10 mouse cellular contexts compared by ENCODE assay signal in genomic region chr17:26688795-26689735, GRCm38 (mm10). TPM values are rescaled to one million over a fixed set of nuclear protein-coding genes. Genes with fewer than 3 reads are reported as not detected.
DNase-seq lines count a peak whose midpoint lies in the region; ATAC-seq and TF ChIP-seq lines count a peak whose summit lies in the region.
"Had no signal": no experiment of that assay in that cellular context is flagged by ENCODE, and none has a peak within 500 bp of the region (broad histone marks: within the 10 kb centered on the region; RNA-seq: fewer than 3 reads in every experiment).

No protein-coding gene starts in this region.

- no peaks in the 10 kb centered on the region for H3K9me3 ChIP-seq in MEL (replicated peaks; ENCODE audit: insufficient read depth, low read length)
- no peaks in the 10 kb centered on the region for H3K9me3 ChIP-seq in hindbrain, embryonic 16.5 days (ENCODE audit: control insufficient read depth, low read length)
- no peaks in the 10 kb centered on the region for H3K9me3 ChIP-seq in intestine, postnatal 0 days (ENCODE audit: control insufficient read depth)
- H3K9me3 ChIP-seq in intestine, embryonic 15.5 days, result no peaks in the 10 kb centered on the region

- WGBS in hindbrain, embryonic 16.5 days, result 58% methylated on average over 8 of the region's 8 CpGs
- WGBS in intestine, postnatal 0 days, result 71% methylated on average over 8 of the region's 8 CpGs
- WGBS in intestine, embryonic 15.5 days, result 77% methylated on average over 8 of the region's 8 CpGs

- no peak for TF ChIP-seq EP300 in MEL (IDR thresholded peaks at IDR 0.05; ENCODE audit: low read depth in 1 of 2, low read length in 2 of 2)

- TF ChIP-seq CTCF in MEL (IDR thresholded peaks at IDR 0.05 in 2 of 3, conservative IDR thresholded peaks at IDR 0.05 in 1 of 3; ENCODE audit: control insufficient read depth in 1 of 3, insufficient read depth in 1 of 3, low read depth in 2 of 3, low read length in 3 of 3, poor library complexity in 1 of 3, severe bottlenecking in 1 of 3), result no peak
- TF ChIP-seq CTCF in intestine, postnatal 0 days (IDR thresholded peaks at IDR 0.05; ENCODE audit: low read depth), result no peak

- H3K4me2 ChIP-seq in hindbrain, embryonic 16.5 days (ENCODE audit: low read length), result no peak overlapping the region
- no peak overlapping the region for H3K4me2 ChIP-seq in intestine, postnatal 0 days (replicated peaks; ENCODE audit: low read depth)
- no peak overlapping the region for H3K4me2 ChIP-seq in intestine, embryonic 15.5 days (replicated peaks)

- TF ChIP-seq RAD21 in MEL (IDR thresholded peaks at IDR 0.05; ENCODE audit: low read depth, low read length), result no peak

- no peak overlapping the region for H3K4me3 ChIP-seq in MEL (ENCODE audit: control insufficient read depth in 1 of 2, insufficient read depth in 1 of 2, low read depth in 2 of 2, low read length in 2 of 2)
- no peak overlapping the region for H3K4me3 ChIP-seq in hindbrain, embryonic 16.5 days (ENCODE audit: low read length)
- H3K4me3 ChIP-seq in intestine, postnatal 0 days (ENCODE audit: low read depth, low read length), result no peak overlapping the region
- H3K4me3 ChIP-seq in intestine, embryonic 15.5 days (replicated peaks), result no peak overlapping the region

- no peaks in the 10 kb centered on the region; the same call in none of the 2 replicates for H3K79me2 ChIP-seq in MEL (ENCODE audit: control insufficient read depth, insufficient read depth, low read length, poor library complexity)

- no peak overlapping the region for H3K9ac ChIP-seq in MEL (ENCODE audit: control insufficient read depth, low read depth, low read length, poor library complexity, severe bottlenecking)
- no peak overlapping the region for H3K9ac ChIP-seq in hindbrain, embryonic 16.5 days (ENCODE audit: low read depth, low read length)
- no peak overlapping the region for H3K9ac ChIP-seq in intestine, postnatal 0 days (ENCODE audit: low read depth, low read length)
- H3K9ac ChIP-seq in intestine, embryonic 15.5 days, result no peak overlapping the region

- 0 out of 2 replicates have a peak overlapping the region, but pooled peaks have one; percentile 16 for H3K27ac ChIP-seq in MEL (ENCODE audit: control insufficient read depth, low read depth, low read length)
- H3K27ac ChIP-seq in hindbrain, embryonic 16.5 days (ENCODE audit: low read depth, low read length), result peak overlapping the region; percentile 74
- no peak overlapping the region for H3K27ac ChIP-seq in intestine, postnatal 0 days (ENCODE audit: low read depth, low read length)
- H3K27ac ChIP-seq in intestine, embryonic 15.5 days, result no peak overlapping the region

- no peak for TF ChIP-seq POLR2A in MEL (IDR thresholded peaks at IDR 0.05; ENCODE audit: control insufficient read depth in 1 of 2, insufficient read depth in 1 of 2, low read depth in 1 of 2, low read length in 2 of 2, poor library complexity in 1 of 2)

- peak; percentile 78 for ATAC-seq in hindbrain, embryonic 16.5 days
- no peak for ATAC-seq in intestine, postnatal 0 days
- ATAC-seq in intestine, embryonic 15.5 days, result no peak

- H3K4me1 ChIP-seq in MEL (ENCODE audit: control insufficient read depth in 1 of 2, insufficient read depth in 2 of 2, low read length in 2 of 2), result peaks cover 6 to 23% of the 10 kb centered on the region in 2 experiments
- H3K4me1 ChIP-seq in hindbrain, embryonic 16.5 days (ENCODE audit: control insufficient read depth, insufficient read depth, low read depth, low read length), result peaks cover 19% of the 10 kb centered on the region
- no peaks in the 10 kb centered on the region for H3K4me1 ChIP-seq in intestine, postnatal 0 days (replicated peaks; ENCODE audit: control insufficient read depth, insufficient read depth, low read length)
- no peaks in the 10 kb centered on the region for H3K4me1 ChIP-seq in intestine, embryonic 15.5 days (replicated peaks)

- no peaks in the 10 kb centered on the region for H3K27me3 ChIP-seq in MEL (ENCODE audit: control insufficient read depth in 1 of 2, insufficient read depth in 2 of 2, low read length in 2 of 2)
- H3K27me3 ChIP-seq in hindbrain, embryonic 16.5 days (replicated peaks; ENCODE audit: control insufficient read depth, insufficient read depth, low read length), result no peaks in the 10 kb centered on the region
- H3K27me3 ChIP-seq in intestine, postnatal 0 days (replicated peaks; ENCODE audit: control insufficient read depth, insufficient read depth, low read length), result no peaks in the 10 kb centered on the region
- no peaks in the 10 kb centered on the region for H3K27me3 ChIP-seq in intestine, embryonic 15.5 days (replicated peaks)

- H3K36me3 ChIP-seq in MEL (ENCODE audit: control insufficient read depth in 1 of 2, insufficient read depth in 2 of 2, low read length in 2 of 2), result peaks cover 3 to 20% of the 10 kb centered on the region in 2 experiments
- H3K36me3 ChIP-seq in hindbrain, embryonic 16.5 days (ENCODE audit: control insufficient read depth, insufficient read depth, low read length), result peaks cover 4% of the 10 kb centered on the region
- H3K36me3 ChIP-seq in intestine, postnatal 0 days (ENCODE audit: control insufficient read depth, insufficient read depth), result peaks cover 16% of the 10 kb centered on the region; the same call in 1 of the 2 replicates
- peaks cover 2% of the 10 kb centered on the region; the same call in 1 of the 2 replicates for H3K36me3 ChIP-seq in intestine, embryonic 15.5 days

- peak; percentile 47 for DNase-seq in cerebellum, adult 11-12 months
- no peak for DNase-seq in cerebellum, adult 8-10 months
- peak; percentile 46 for DNase-seq in layer of hippocampus, adult 11-12 months (ENCODE audit: low spot score)
- DNase-seq in layer of hippocampus, postnatal 25 days (ENCODE audit: extremely low spot score in 1 of 2, low spot score in 1 of 2), result no peak
- no peak for DNase-seq in MEL (ENCODE audit: low read depth, low spot score)
- DNase-seq: heart, adult 11 months; thymus, postnatal 25 days had no signal

TF ChIP-seq in MEL, 35 proteins besides CTCF, POLR2A, EP300 and RAD21:
- TF ChIP-seq HCFC1 (IDR thresholded peaks at IDR 0.05; ENCODE audit: low read depth, low read length), result no peak
- no peak for TF ChIP-seq ETS1 (IDR thresholded peaks at IDR 0.05; ENCODE audit: low read depth, low read length)
- no peak for TF ChIP-seq MAZ (IDR thresholded peaks at IDR 0.05; ENCODE audit: low read depth, low read length)
- no peak for TF ChIP-seq USF2 (IDR thresholded peaks at IDR 0.05; ENCODE audit: borderline replicate concordance in 1 of 2, insufficient read depth in 1 of 2, low read depth in 1 of 2, low read length in 2 of 2)
- TF ChIP-seq MXI1 (IDR thresholded peaks at IDR 0.05; ENCODE audit: low read depth, low read length), result no peak
- no peak for TF ChIP-seq ZKSCAN1 (IDR thresholded peaks at IDR 0.05; ENCODE audit: low read depth, low read length)
- no peak for TF ChIP-seq KAT2A (conservative IDR thresholded peaks at IDR 0.05; ENCODE audit: low read depth, low read length)
TF ChIP-seq in MEL: peak in this region for 0.

RNA-seq across cellular contexts. Expression of gene Atp6v0e, which starts 26.0 kb away (rescaled TPM):
- total RNA-seq in layer of hippocampus, postnatal 25 days (2021), result 10 to 100 TPM; 42.8 to 55.1 TPM
- 163 and 173 TPM in 2 replicates for total RNA-seq in MEL (2012; rRNA removed)
- polyA plus RNA-seq in MEL (2012; ENCODE audit: insufficient read depth in 1 of 2, insufficient read length in 2 of 2, low read depth in 1 of 2, low replicate concordance in 2 of 2, missing spikeins in 1 of 2), result 100 to 1,000 TPM in 1 of 2 experiments, not detected in 1; 200 TPM
- polyA plus RNA-seq in hindbrain, embryonic 16.5 days (2015; fragmentation: Nextera tagmentation; extraction: Ambion mirVana), result 98.0 and 99.8 TPM in 2 replicates
- polyA plus RNA-seq in intestine, postnatal 0 days (2015; fragmentation: Nextera tagmentation; extraction: Ambion mirVana), result 523 and 571 TPM in 2 replicates
- polyA plus RNA-seq in intestine, embryonic 15.5 days (2015; fragmentation: Nextera tagmentation; extraction: Ambion mirVana), result 259 and 286 TPM in 2 replicates

RNA-seq across cellular contexts. Expression of gene Crebrf, which starts 26.4 kb away (rescaled TPM):
- total RNA-seq in layer of hippocampus, postnatal 25 days (2021), result 10 to 100 TPM; 69.0 to 70.2 TPM
- 2.9 and 3.8 TPM in 2 replicates for total RNA-seq in MEL (2012; rRNA removed)
- polyA plus RNA-seq in MEL (2012; ENCODE audit: insufficient read depth in 1 of 2, insufficient read length in 2 of 2, low read depth in 1 of 2, low replicate concordance in 2 of 2, missing spikeins in 1 of 2), result 1 to 10 TPM in 1 of 2 experiments, not detected in 1; 1.3 TPM
- polyA plus RNA-seq in hindbrain, embryonic 16.5 days (2015; fragmentation: Nextera tagmentation; extraction: Ambion mirVana), result 7.9 and 10.6 TPM in 2 replicates
- polyA plus RNA-seq in intestine, postnatal 0 days (2015; fragmentation: Nextera tagmentation; extraction: Ambion mirVana), result 13.5 and 15.1 TPM in 2 replicates
- polyA plus RNA-seq in intestine, embryonic 15.5 days (2015; fragmentation: Nextera tagmentation; extraction: Ambion mirVana), result 8.3 and 8.8 TPM in 2 replicates

Comparison
In these comparisons a context has a peak if more than half of its experiments do, and no peak if none do; other contexts are left out.
1. DNase-seq: peak in cerebellum, adult 11-12 months (single experiment) and layer of hippocampus, adult 11-12 months (single experiment); none in cerebellum, adult 8-10 months (single experiment), layer of hippocampus, postnatal 25 days (0 of 2) and MEL (single experiment).
2. H3K27ac ChIP-seq: peak in MEL (single experiment) and hindbrain, embryonic 16.5 days (single experiment); none in intestine, postnatal 0 days (single experiment) and intestine, embryonic 15.5 days (single experiment).